Mouse (Mus musculus): Measurements from ENCODE around the gene Ptpre.

DNA sequence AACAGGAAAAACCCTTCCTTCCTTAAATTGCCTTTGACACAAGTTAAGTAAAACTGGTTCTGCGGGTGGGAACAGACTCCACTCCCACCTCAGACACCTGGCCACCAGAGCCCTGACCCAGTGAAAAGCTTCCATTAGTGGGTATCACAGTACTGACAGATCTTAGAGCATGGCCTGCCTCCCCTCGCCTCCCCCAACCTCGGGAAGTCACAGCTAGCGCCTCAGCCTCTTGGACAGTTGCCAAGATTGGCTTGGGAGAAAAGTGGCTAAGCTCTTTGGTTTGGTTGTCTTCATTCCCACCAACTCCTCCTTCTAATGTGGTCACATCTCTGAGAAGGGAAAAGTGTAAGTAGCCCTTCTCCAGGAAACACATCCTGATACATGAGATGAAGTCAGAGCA, 13.3 kb upstream of the Ptpre start:
- no peak for TF ChIP-seq CTCF (IDR thresholded peaks at IDR 0.05; ENCODE audit: low read depth, low read length)
- no peak for TF ChIP-seq GATA1 (IDR thresholded peaks at IDR 0.05; ENCODE audit: borderline replicate concordance, low read length)
- TF ChIP-seq TAL1 (conservative IDR thresholded peaks at IDR 0.05; ENCODE audit: low read depth, low read length), result no peak
- no peak for TF ChIP-seq GATA2 (IDR thresholded peaks at IDR 0.05; ENCODE audit: borderline replicate concordance, low read depth, low read length)
- TF ChIP-seq POLR2AphosphoS5 (IDR thresholded peaks at IDR 0.05; ENCODE audit: insufficient replicate concordance, low read depth, low read length), result no peak
